Mouse (Mus musculus): ENCODE results near the gene Vat1l. TPM values are rescaled to one million over a fixed set of nuclear protein-coding genes. Genes with fewer than 3 reads are reported as not detected.

The Vat1l gene
- polyA plus RNA-seq, 1 experiment from 2014 or later = 0.21 TPM

GRCm38 (mm10) chr8:114298253-114298652 is 92.8 kb downstream of the Vat1l start:
- no peak for DNase-seq (ENCODE audit: low read depth, low spot score)
- in situ Hi-C loops (cut with MboI; ENCODE audit: low pct_unique_long_range_greater_than_20kb) = no loop called here
- H3K27me3 ChIP-seq = peaks cover 5% of the 10 kb centered on the region
- CTCF ChIA-PET = no interaction called here
- ATAC-seq = no peak
- TF ChIP-seq CTCF (IDR thresholded peaks at IDR 0.05) = no peak
- POLR2A ChIA-PET = no interaction called here

GRCm38 (mm10) chr8:114300072-114300471 is 94.7 kb downstream of the Vat1l start:
- H3K27me3 ChIP-seq = peaks cover 8% of the 10 kb centered on the region
- ChIA-PET CTCF (interaction anchor here (1.1 kb wide), 1 partner anchor 635 kb away, joined by 3 read pairs; no protein-coding TSS in a partner anchor), POLR2A (no interaction called here)
- ATAC-seq = no peak
- TF ChIP-seq CTCF (IDR thresholded peaks at IDR 0.05) = no peak
- in situ Hi-C loops (cut with MboI; ENCODE audit: low pct_unique_long_range_greater_than_20kb) = no loop called here
- DNase-seq (ENCODE audit: low read depth, low spot score) = no peak

GRCm38 (mm10) chr8:114306296-114306695 is 100.9 kb downstream of the Vat1l start:
- peaks cover 15% of the 10 kb centered on the region for H3K27me3 ChIP-seq
- DNase-seq (ENCODE audit: low read depth, low spot score) (no peak), ATAC-seq (no peak)
- no peak for TF ChIP-seq CTCF (IDR thresholded peaks at IDR 0.05)
- ChIA-PET CTCF (no interaction called here), POLR2A (no interaction called here)
- in situ Hi-C loops (cut with MboI; ENCODE audit: low pct_unique_long_range_greater_than_20kb) = no loop called here

- in situ Hi-C loops (cut with MboI; ENCODE audit: low pct_unique_long_range_greater_than_20kb) = no loop called here
- ATAC-seq (no peak), DNase-seq (ENCODE audit: low read depth, low spot score) (no peak)
- POLR2A ChIA-PET = no interaction called here
- TF ChIP-seq CTCF (IDR thresholded peaks at IDR 0.05) = no peak
- peaks cover 7% of the 10 kb centered on the region for H3K27me3 ChIP-seq
- CTCF ChIA-PET = no interaction called here
Observed at GRCm38 (mm10) chr8:114314669-114315325, 109.4 kb downstream of the Vat1l start.

- POLR2A ChIA-PET = no interaction called here
- TF ChIP-seq CTCF (IDR thresholded peaks at IDR 0.05) = no peak
- no peak for DNase-seq (ENCODE audit: low read depth, low spot score)
- no peak for ATAC-seq
- in situ Hi-C loops (cut with MboI; ENCODE audit: low pct_unique_long_range_greater_than_20kb) = no loop called here
- peaks cover 7% of the 10 kb centered on the region for H3K27me3 ChIP-seq
- CTCF ChIA-PET = no interaction called here
Observed at GRCm38 (mm10) chr8:114318161-114318560, 112.7 kb downstream of the Vat1l start.

- POLR2A ChIA-PET = no interaction called here
Observed at GRCm38 (mm10) chr8:114322096-114322495, 116.7 kb downstream of the Vat1l start.

GRCm38 (mm10) chr8:114331928-114332327 is 126.5 kb downstream of the Vat1l start:
- in situ Hi-C loops (cut with MboI; ENCODE audit: low pct_unique_long_range_greater_than_20kb) = no loop called here
- TF ChIP-seq CTCF (IDR thresholded peaks at IDR 0.05) = no peak
- ATAC-seq (no peak), DNase-seq (ENCODE audit: low read depth, low spot score) (no peak)
- CTCF ChIA-PET = interaction anchor here (1.6 kb wide), 1 partner anchor 10 kb away, joined by 4 read pairs; no protein-coding TSS in a partner anchor
- peaks cover 5% of the 10 kb centered on the region for H3K27me3 ChIP-seq
- POLR2A ChIA-PET = no interaction called here

More at GRCm38 (mm10) chr8:114322096-114322495, 116.7 kb downstream of the Vat1l start:
- ATAC-seq (no peak), DNase-seq (ENCODE audit: low read depth, low spot score) (no peak)
- no peaks in the 10 kb centered on the region for H3K27me3 ChIP-seq
- CTCF ChIA-PET = interaction anchor here (1.2 kb wide), 1 partner anchor 13 kb away, joined by 3 read pairs; no protein-coding TSS in a partner anchor
- no peak for TF ChIP-seq CTCF (IDR thresholded peaks at IDR 0.05)
- in situ Hi-C loops (cut with MboI; ENCODE audit: low pct_unique_long_range_greater_than_20kb) = no loop called here

GRCm38 (mm10) chr8:114332949-114333348 is 127.5 kb downstream of the Vat1l start:
- in situ Hi-C loops (cut with MboI; ENCODE audit: low pct_unique_long_range_greater_than_20kb) = no loop called here
- peaks cover 5% of the 10 kb centered on the region for H3K27me3 ChIP-seq
- TF ChIP-seq CTCF (IDR thresholded peaks at IDR 0.05) = no peak
- ChIA-PET CTCF (interaction anchor here (1.6 kb wide), 1 partner anchor 9 kb away, joined by 4 read pairs; no protein-coding TSS in a partner anchor), POLR2A (no interaction called here)
- ATAC-seq (no peak), DNase-seq (ENCODE audit: low read depth, low spot score) (no peak)

- TF ChIP-seq CTCF (IDR thresholded peaks at IDR 0.05) = no peak
- ChIA-PET CTCF (interaction anchor here (1.0 kb wide), 1 partner anchor 13 kb away, joined by 3 read pairs; no protein-coding TSS in a partner anchor), POLR2A (no interaction called here)
- in situ Hi-C loops (cut with MboI; ENCODE audit: low pct_unique_long_range_greater_than_20kb) = no loop called here
- peaks cover 5% of the 10 kb centered on the region for H3K27me3 ChIP-seq
- ATAC-seq (no peak), DNase-seq (ENCODE audit: low read depth, low spot score) (no peak)
Observed at GRCm38 (mm10) chr8:114335721-114336120, 130.3 kb downstream of the Vat1l start.

- peak; percentile 51 for TF ChIP-seq CTCF (IDR thresholded peaks at IDR 0.05)
- DNase-seq (ENCODE audit: low read depth, low spot score) (no peak), ATAC-seq (no peak)
- no peaks in the 10 kb centered on the region for H3K27me3 ChIP-seq
- in situ Hi-C loops (cut with MboI; ENCODE audit: low pct_unique_long_range_greater_than_20kb) = no loop called here
- ChIA-PET CTCF (interaction anchor here (1.5 kb wide), 1 partner anchor 10 kb away, joined by 4 read pairs; no protein-coding TSS in a partner anchor), POLR2A (no interaction called here)
Observed at GRCm38 (mm10) chr8:114342276-114342675, 136.9 kb downstream of the Vat1l start.

- ChIA-PET POLR2A (interaction anchor here (0.6 kb wide), 1 partner anchor 225 kb away, joined by 4 read pairs; no protein-coding TSS in a partner anchor), CTCF (no interaction called here)
- H3K27me3 ChIP-seq = no peaks in the 10 kb centered on the region
- no peak for ATAC-seq
- in situ Hi-C loops (cut with MboI; ENCODE audit: low pct_unique_long_range_greater_than_20kb) = no loop called here
- no peak for DNase-seq (ENCODE audit: low read depth, low spot score)
- TF ChIP-seq CTCF (IDR thresholded peaks at IDR 0.05) = no peak
Observed at GRCm38 (mm10) chr8:114344789-114345188, 139.4 kb downstream of the Vat1l start.

Measured in Patski (cell line).